Mouse (Mus musculus) bone marrow macrophage, adult 2 months (primary cell): ENCODE data around the gene Eipr1. TPM values are rescaled to one million over a fixed set of nuclear protein-coding genes. Genes with fewer than 3 reads are reported as not detected.

ENCODE experiments used
- H3K27ac ChIP-seq: 2 replicates; pipeline ENCODE4 v1.5.1; 2012; ENCODE audit warnings: low read depth, low read length; ENCODE audit not compliant: insufficient read depth
- H3K4me1 ChIP-seq: 2 replicates; pipeline ENCODE4 v1.6.1; 2012; ENCODE audit warnings: low read length; ENCODE audit not compliant: control insufficient read depth, insufficient read depth
- H3K4me3 ChIP-seq: 2 replicates; pipeline ENCODE4 v1.5.1; 2012; ENCODE audit warnings: mild to moderate bottlenecking, low read length, moderate library complexity; ENCODE audit not compliant: insufficient read depth
- CTCF ChIP-seq: IDR thresholded peaks from 2 replicates; pipeline ENCODE4 v1.5.1; 2012; ENCODE audit warnings: low read depth, mild to moderate bottlenecking, low read length, moderate library complexity
- POLR2A ChIP-seq: IDR thresholded peaks from 2 replicates; pipeline ENCODE4 v1.6.1; 2012; ENCODE audit warnings: mild to moderate bottlenecking, low read depth, low read length, borderline replicate concordance
- polyA plus RNA-seq: library from polyadenylated mRNA; stranded (reverse); fragments of >200 nt; gene quantifications from 2 replicates; pipeline ENCODE4 v1.2.4, GENCODE M21; 2012; ENCODE audit not compliant: missing spikeins, insufficient read depth, insufficient read length

The Eipr1 gene
- polyA plus RNA-seq, 1 experiment, result 12.9 TPM

DNA sequence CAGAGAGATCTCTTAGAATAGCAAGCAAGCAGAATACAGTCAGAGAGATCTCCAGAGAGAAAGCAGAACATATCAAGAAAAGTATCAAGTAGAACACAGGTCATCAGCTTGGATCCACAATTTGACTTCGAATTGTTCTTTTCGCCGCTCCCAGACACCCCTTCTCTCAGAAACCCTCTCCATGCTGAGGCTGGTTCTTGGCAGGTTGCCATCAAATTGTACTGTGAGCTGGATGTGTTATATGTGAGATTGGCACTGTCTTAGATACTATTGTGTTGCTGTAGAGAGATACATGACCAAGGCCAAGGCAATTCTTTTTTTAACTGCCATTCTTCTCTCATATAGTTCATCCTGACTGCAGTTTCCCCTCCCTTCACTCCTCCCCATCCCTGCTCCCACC lies 43.4 kb downstream of the Eipr1 start:
- Histone ChIP-seq H3K27ac (no peak overlapping the region), H3K4me3 (no peak overlapping the region), H3K4me1 (peaks cover 3% of the 10 kb centered on the region)
- TF ChIP-seq CTCF (no peak), POLR2A (no peak)

- Histone ChIP-seq H3K4me1 (peaks cover 14% of the 10 kb centered on the region), H3K4me3 (no peak overlapping the region), H3K27ac (no peak overlapping the region)
- TF ChIP-seq POLR2A (no peak), CTCF (no peak)
Measured at GRCm38 (mm10) chr12:28796881-28797420, 45.3 kb downstream of the Eipr1 start.

GRCm38 (mm10) chr12:28799798-28800411 lies 48.3 kb downstream of the Eipr1 start:
- Histone ChIP-seq H3K4me1 (peaks cover 14% of the 10 kb centered on the region), H3K27ac (no peak overlapping the region), H3K4me3 (no peak overlapping the region)
- TF ChIP-seq POLR2A (no peak), CTCF (no peak)

DNA sequence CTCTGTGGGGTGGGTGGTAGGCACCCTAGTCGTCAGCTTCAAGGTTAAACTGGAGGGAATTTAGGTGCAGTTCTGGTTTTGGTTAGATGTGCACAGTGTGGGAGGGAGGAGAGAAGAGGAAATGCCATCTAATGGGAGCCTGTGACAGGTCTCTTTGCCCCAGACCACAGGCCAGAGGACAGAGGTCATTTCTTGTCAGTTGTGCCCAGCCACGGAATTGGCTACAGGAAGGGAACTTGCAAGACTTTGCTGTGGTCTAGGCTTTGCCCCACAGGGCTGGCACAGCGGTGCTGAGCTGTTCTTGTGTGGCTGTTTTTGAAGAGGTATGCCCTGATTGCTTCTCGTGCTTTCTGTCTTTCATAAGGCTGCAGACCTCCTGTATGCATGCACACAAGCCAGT lies 48.8 kb downstream of the Eipr1 start:
- TF ChIP-seq POLR2A (no peak), CTCF (no peak)
- H3K4me3 ChIP-seq, result no peak overlapping the region
- H3K27ac ChIP-seq, result no peak overlapping the region
- peaks cover 14% of the 10 kb centered on the region for H3K4me1 ChIP-seq

GRCm38 (mm10) chr12:28800891-28801290 lies 49.3 kb downstream of the Eipr1 start:
- Histone ChIP-seq H3K4me3 (no peak overlapping the region), H3K27ac (no peak overlapping the region), H3K4me1 (peaks cover 14% of the 10 kb centered on the region)
- no peak for TF ChIP-seq CTCF
- TF ChIP-seq POLR2A, result no peak

DNA sequence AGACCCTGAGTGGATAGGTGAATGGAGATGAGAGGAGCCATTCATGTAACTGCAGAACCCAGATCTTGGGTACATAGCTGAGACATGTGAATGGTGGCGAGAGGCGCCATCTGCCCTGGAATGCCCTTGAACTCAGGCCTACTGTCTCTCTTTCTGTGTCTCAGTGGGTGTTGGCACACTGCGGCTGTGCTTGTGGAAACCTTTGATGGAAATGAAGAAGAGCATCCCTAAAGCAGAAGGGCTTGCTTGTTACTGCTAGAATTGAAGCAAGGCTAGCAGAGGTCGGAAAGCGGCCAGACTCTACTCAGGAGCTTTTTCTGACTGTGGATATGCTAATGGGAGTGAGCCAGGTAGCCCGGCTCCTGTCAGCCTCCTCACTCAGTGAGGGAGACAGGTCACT lies 50.1 kb downstream of the Eipr1 start:
- Histone ChIP-seq H3K4me1 (peaks cover 14% of the 10 kb centered on the region), H3K4me3 (no peak overlapping the region), H3K27ac (no peak overlapping the region)
- TF ChIP-seq POLR2A (no peak), CTCF (no peak)

GRCm38 (mm10) chr12:28803043-28803442 lies 51.4 kb downstream of the Eipr1 start:
- TF ChIP-seq CTCF (no peak), POLR2A (no peak)
- no peak overlapping the region for H3K27ac ChIP-seq
- H3K4me3 ChIP-seq, result no peak overlapping the region
- H3K4me1 ChIP-seq, result peaks cover 14% of the 10 kb centered on the region

DNA sequence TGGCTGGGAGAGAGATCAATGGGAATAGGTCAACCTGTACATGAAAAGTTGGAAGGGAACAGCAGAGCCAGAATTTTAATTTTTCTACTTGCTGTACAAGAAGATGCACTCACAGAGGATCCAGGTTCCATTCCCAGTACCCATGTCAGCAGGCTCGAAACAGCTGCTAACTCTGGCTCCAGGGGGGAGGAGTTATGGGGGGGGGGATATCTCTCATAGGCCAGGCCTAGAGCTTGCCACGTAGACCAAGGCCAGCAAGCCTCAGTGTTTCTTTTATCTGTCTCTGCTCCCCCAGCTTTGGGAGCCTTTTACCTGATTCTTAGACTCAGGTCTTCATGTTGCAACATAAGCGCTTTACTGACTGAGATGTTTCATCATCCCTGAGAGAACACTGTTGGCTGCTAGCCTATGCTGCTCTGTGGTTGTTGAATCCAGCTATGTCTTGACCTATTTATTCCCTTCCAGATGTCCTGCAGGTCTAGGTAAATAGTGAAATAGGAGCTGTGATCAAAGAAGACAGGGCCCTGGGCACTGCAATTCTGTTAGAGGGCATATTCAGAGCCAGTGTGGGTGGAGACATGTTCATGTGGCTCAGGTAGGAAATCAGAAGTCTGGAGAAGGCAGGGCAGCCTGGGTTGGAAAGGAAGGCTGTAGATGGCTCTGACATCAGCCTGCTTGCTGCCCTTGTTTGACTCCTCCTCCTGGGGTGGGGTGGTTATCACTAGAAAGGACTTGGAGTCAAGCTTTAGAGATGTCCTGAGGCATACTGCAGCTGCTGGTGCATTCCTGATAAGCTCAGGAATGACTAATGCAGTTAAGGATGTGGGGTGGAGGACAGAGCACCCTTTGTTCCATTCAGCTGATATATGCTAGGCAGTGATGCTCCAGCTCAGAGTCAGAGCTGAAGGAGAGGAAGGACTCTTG lies 53.2 kb downstream of the Eipr1 start:
- peaks cover 12% of the 10 kb centered on the region for H3K4me1 ChIP-seq
- no peak overlapping the region for H3K4me3 ChIP-seq
- TF ChIP-seq CTCF (no peak), POLR2A (no peak)
- no peak overlapping the region for H3K27ac ChIP-seq

DNA sequence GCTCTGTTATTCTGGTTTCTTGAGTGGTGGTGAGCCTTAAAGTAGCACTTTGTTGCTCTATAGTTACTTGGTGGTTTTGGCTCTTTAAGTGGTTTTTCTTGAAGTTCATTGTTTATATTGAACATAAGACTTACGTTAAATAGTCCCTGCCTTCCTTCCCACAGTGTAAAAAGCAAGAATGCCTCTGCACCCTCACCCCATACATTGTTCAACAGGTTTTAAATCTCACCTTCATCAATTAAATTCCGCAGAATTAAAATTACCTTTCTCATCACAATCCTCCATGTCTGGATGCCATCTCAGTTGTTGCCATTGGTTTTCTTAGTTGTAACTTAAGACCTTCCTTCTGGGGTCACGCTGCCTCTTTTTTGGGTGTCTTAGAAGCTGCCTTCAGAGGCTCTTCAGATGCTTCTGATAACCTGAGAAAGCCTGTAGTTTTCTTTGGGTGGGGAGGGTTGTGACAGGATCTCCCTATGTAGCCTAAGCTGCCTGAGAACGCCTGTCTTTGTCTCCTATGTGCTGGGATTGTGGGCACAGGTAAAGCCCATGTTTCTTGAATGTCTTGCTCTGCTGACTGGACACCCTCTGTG lies 57.3 kb downstream of the Eipr1 start:
- Histone ChIP-seq H3K27ac (no peak overlapping the region), H3K4me1 (no peaks in the 10 kb centered on the region), H3K4me3 (no peak overlapping the region)
- no peak for TF ChIP-seq POLR2A
- no peak for TF ChIP-seq CTCF
